Mouse (Mus musculus): ENCODE results near the gene Gm12790.
"Not testable (repeated sequence)": the region's sequence is repeated elsewhere in the genome, so short reads cannot be mapped to it uniquely, and the experiment has no call there.

Gm12790 gene

GRCm38 (mm10) chr4:101980949-101981348 lies at the start of gene Gm12790:
Gene Gm12790, minus strand, starts transcription at chr4:101981049.
- DNase-seq: not testable (repeated sequence)

DNA sequence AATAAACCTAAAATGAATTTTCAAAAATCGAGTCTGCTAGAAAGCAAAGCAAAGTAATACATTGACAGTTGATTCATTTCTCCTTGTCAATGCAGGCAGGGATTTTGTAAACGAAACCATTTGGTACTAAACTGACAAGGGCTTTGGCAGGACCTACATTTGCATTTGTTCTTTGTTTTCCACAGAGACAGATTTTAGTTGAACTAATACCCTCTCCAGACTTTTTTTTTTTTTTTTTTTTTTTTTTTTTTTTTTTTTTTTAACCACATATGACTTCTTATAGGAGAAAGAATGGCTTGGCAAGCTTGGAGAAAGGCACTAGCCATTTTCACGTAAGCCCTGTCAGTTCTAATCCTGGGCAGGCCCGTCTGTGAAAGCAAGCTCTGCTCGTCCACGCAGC lies 45.8 kb upstream of the Gm12790 start:
- DNase-seq: no peak

DNA sequence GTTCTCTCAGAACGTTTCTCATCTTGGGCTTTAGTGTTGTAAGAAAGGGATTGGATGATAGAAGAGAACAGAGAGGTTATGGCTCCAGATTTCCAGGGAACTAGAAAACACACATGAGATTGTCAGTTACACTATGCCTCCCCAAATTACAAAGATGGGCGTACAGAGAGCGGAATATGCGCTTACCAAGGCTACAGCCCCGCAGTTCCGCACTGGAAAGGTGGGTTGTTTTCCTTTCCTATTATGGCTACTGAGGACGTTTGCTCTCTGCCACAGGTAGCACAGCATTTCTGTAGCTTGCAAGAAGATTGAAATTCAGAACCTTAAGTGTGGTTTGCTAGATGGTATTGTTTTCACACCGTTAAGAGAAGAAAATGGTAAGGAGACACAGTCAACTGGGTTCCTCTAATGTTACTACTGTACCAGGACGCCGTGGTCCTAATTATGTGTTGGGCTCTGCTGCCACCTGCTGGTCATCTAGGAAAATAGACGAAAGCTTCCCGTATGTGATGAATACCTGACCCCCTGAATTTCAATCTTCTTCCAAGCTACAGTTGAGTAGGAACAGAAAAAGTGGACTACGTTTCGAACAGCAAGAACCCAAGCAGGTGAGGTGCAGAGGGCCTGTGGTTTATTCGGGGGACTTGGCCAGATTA lies 17.5 kb upstream of the Gm12790 start:
- peak; percentile 77 for DNase-seq

- DNase-seq: no peak
Observed at GRCm38 (mm10) chr4:101997426-101997825, 16.6 kb upstream of the Gm12790 start.

DNA sequence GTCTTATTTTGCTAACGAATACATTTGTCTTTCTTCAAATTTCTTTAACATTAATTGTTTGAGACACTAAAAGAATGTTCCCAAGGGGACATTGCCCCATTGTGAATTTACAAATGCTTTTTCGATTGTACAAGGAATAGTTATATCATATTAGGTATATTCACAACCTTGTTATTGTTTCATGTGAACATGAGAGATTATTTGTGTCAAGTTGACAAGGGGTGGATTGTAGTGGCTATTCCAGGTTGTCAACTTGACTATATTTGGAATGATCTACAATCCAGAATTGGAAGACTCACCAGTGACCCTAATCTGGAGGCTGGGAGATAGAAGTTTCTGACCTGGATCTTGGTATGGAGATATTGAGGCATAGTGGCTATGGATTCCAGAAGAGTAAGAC lies 5.5 kb upstream of the Gm12790 start, which contains the start of gene Gm12789:
Gm12789 (plus strand) TSS at position 301 of the 400 bp plus-strand sequence.
- not testable (repeated sequence) for DNase-seq

- no peak for DNase-seq
Observed at GRCm38 (mm10) chr4:101985678-101986077, 4.8 kb upstream of the Gm12790 start.

- not testable (repeated sequence) for DNase-seq
Observed at GRCm38 (mm10) chr4:101940107-101940506, 40.7 kb downstream of the Gm12790 start, which contains the start of gene Gm12794. Gene Gm12794, plus strand, starts transcription at chr4:101940407.
